Mouse (Mus musculus) cerebellum, adult 9-11 months (tissue): Measurements from ENCODE around the gene Sgk1.
A peak's percentile ranks its signal among the peaks of the same experiment; 100 is the strongest.

Experiments
- DNase-seq: peaks from one replicate; pipeline ENCODE4 v3.0.0; 2022

The Sgk1 gene

DNA sequence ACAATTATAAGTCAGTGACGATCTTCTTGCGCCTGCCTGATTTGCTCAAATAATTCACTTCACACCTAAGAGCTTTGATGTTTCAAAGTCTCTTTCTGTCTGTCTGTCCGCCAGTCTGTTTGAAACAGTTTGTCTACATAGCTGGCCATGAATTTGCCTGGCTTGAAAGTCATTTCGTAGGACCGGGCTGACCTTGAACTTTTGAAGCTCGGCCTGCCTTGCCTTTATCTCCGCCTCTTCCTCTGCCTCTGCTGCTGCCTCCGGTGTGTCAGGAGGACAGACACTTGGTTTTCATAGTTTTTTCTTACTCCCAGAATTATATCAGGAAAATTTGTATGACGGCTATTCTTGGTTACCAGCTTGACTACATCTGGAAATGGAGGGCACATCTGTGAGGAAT is 96.4 kb downstream of the Sgk1 start:
- DNase-seq, result no peak

DNA sequence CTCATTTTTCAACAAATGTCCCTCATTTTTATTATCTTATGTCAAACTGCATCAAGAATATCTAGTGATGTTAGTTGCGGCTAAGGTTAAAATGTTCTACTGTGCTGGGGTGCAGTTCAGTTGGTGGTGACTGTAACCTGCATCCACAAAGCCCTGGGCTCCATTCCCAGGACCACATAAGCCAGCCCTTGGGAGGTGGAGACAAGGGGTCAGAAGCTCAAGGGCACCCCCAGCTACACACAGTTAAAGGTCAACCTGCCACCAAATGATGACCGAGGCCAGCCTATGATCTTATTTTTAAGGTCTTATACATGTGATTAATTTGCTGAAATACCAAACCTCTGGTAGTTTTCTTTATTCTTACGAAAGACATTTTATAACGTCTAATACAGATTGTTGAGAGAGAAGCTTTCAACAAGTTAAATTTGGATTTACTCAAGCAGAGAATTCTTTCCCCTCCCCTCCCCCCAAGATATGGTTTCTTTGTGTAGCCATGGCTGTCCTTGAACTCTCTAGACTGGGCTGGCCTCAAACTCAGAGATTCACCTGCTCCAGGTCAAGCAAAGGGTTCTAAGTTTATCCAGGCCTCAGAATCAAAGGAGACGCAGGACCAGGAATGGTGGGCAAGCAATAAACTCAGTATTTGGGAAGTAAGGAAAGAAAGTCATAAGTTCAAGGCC is 97.4 kb downstream of the Sgk1 start:
- DNase-seq, result no peak

DNA sequence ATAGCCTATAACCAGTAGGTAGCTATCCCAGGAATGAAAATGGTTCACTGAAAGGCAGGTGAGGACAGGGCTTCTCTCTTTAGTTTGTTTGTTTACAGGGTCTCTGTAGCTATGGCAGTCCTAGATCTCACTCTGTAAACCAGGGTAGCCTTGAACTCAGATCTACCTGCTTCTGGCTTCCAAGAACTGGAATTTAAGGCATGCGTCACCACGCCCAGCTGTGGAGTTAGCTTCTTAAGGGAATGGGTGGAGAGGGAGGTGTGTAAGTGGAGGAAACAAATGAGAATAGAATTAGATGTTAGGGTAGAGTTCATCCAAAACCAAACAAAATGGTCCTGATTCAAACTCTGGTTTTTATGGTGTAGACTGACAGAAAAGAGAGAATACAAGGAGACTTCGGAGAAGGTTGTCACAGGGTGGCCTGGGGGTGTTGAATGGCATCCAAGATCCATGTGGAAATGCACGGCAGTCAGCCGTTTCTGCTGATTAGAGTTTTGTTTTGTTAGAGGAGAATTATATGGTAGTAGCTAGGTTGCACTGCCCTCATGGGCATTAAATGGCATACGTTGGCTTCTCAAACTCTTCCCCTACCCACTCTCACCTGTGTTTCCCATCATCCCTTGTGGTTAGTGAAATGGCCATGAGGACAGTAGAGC is 98.9 kb downstream of the Sgk1 start:
- DNase-seq, result no peak

DNA sequence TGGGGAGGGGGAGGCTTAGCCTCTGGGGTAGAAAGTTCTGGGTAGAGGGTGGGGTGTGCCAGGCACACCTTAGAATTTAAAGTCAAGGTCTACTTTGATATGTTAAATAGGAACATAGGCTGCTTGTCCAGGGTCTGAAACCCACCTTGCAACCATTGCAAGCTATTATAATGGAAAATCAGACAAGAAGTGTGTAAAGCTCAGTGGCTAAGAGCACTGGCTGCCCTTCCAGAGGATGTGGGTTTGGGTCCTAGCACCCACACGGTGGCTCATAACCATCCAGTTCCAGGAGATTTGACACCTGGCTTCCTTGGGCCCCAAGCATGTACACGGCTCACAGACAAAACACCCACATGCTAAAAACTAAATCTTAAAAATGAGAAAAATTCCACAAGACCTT is 100.3 kb downstream of the Sgk1 start:
- no peak for DNase-seq

DNA sequence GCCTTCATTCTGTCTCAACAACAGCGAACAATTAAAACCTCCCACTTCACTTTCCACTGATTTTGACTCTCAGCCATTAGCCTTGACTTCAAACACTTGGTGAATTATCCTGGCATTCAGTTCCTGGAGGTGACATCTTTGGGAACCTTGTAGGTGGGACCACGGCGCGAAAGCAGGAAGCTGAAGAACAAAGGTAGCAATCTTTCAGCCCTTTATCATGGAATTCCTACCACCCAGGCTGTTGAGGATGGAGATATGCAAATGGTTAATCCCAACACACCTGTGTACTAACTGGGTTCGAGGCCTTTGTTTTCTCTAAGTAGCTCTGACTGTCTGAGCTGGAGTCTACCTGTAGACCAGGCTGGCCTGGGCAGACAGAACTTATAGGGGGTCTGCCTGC is 106.5 kb downstream of the Sgk1 start:
- no peak for DNase-seq

DNA sequence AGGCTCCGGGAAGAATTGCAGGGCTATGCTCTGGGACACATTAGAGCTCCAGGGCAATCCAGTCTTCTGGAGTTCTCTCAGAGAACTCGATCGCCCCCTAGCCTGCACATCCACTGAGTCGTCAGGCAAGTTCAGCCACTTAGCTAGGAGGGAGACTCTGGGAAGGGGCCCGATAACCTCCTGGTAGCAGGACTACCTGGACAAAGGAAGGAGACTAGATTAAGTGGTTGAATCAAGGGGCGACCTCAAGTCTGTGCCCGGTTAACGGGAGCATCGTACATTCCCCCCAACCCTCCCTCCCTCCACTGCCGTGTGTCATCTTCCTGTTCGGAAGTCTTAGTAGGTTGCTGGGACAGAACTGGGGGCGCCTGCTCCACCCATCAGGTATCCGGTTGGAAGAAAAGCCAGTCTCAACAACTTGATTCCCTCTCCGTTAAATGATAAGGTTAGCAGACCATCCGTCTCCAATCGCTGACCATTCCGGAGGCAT is 109.4 kb downstream of the Sgk1 start:
- peak; percentile 82 for DNase-seq

DNA sequence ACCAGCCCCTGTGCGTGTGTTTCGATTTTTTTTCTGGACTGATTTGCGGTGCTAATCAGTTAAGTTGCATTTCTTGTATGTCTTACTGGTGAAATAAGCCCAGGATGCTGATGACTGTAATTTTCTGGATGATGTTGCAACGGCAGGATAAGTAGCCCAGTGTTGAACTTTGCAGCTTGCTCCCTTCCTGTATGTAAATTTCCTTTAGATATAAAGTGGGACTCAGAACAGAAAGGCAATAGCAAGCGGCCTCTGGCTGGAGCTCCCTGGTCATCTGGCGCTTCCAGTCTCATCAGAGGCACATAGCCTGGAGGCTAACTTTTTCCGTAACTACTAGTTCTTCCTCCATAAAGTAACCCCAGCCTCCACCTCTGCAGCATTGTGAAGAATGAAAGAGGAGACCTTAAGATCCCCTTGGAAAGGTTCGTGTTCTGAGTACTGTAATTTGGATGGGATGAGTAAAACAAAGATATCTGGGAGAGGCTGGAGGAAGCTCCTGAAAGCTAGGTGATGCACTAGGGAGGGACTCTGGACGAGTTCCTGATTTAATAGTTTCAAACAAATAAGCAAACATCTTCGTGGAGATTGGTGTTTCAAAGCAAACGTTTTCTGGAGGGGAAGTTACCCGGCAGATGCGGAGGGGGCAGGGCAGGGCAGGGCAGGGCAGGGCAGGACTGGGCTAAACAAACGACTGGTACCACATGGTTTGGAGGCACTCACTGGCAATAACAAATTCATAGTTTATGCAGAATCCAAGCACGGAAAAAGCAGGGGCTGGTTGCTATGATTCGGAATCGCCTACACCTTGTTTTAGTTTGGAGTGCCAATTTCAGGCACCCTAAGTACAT is 110.2 kb downstream of the Sgk1 start:
- peak; percentile 38 for DNase-seq

DNA sequence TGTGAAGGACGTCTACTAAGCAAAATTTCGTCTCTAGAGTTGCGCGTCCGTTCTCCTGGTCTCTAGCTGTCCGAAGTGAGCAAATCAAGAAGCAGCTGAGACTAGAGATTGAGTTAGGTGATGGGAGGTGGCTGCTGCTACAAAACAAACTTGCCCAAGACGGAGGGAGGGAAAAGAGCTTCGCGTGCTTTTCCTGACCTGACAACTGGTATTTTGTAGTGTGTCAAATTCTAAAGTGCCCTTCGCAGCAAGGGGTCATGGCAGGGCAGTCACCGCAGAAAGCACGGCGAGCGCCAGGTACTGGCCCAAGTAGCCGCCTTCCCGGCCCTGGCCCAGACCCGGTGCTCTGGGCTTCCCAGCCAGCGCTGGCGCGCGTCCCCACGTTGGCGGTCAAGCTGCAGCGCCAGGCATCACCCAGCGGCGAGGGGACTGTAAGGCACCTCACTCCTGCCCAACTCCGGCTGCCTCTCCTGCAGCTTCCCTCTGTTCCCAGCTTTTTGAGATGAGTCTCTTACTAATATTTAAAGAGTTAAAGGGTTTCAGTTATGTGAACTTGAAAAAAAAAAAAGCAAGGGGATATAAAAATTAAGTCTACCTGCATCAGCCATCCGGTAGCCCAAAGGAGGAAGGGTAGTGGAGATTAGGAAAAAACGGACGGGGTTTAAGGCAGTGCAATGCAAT is 111.0 kb downstream of the Sgk1 start:
- DNase-seq, result peak; percentile 91

DNA sequence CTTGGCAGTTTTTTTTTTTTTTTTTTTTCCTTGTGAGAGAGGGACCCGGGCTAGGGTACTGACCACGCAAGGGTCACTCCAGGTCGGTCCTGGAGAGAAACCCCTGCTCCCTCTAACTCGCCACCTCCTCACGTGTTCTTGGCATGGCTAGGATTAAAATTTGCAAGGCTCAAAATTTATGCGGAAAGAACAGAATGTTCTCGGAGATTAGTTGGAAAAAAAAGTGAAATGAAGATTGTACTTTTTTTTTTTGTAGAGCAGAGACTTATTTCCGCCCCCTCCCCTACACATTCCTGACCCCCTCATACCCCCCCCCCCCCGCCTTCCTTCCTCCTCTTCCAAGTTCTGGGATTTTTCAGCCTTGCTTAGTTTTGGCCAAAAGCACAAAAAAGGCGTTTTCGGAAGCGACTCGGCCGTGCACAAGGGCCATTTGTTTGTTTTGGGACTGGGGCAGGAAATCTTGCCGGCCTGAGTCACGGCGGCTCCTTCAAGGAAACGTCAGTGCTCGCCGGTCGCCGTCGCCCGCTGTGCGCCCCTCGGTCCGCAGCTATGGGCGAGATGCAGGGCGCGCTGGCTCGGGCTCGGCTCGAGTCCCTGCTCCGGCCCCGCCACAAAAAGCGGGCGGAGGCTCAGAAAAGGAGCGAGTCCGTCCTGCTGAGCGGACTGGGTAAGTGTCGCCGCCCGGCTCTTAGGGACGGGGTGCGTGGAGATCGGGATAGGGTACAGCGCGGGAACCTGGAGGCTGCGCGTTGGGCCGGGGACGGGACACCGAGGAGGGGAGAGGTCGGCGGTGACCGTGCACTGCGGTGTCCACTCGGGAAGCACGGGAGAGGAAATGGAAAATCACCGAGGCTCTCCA is 111.8 kb downstream of the Sgk1 start:
- peak; percentile 45 for DNase-seq

DNA sequence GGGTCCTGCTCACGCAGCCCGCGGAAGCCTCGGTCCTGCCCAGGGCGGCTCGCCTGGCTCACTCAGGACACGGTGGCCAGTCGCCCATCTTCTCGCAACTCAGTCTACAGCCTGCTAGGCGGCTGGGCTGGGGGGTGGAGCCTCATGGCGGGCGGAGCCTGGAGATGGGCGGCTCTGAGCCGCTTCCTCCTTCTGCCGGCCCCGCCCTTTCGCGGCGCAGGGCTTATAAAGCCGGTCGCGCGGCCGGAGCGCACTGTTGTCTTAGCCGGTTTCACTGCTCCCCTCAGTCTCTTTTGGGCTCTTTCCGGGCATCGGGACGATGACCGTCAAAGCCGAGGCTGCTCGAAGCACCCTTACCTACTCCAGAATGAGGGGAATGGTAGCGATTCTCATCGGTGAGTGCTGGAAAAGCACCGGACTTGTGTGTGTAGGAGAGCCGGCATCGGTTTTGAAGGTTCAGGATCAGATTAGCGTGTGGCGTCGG is 112.5 kb downstream of the Sgk1 start:
- DNase-seq, result peak; percentile 96

DNA sequence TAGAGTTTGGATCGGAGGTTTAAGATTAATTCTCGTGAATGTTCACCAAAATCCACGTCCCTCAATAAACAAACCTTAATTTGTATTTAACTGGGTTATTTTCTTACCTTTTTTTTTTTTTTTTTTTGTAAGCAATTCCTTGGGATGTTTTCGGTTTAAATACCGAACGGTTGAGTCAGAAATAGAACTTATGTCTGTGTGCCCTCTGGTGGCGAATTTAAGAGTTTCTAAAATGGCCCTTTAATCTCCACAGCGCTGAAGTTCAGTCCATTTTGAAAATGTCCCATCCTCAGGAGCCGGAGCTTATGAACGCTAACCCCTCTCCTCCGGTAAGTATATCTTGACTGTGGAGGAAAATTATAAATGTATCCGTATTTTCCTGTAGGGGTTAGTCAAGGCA is 113.2 kb downstream of the Sgk1 start:
- DNase-seq, result peak; percentile 66

DNA sequence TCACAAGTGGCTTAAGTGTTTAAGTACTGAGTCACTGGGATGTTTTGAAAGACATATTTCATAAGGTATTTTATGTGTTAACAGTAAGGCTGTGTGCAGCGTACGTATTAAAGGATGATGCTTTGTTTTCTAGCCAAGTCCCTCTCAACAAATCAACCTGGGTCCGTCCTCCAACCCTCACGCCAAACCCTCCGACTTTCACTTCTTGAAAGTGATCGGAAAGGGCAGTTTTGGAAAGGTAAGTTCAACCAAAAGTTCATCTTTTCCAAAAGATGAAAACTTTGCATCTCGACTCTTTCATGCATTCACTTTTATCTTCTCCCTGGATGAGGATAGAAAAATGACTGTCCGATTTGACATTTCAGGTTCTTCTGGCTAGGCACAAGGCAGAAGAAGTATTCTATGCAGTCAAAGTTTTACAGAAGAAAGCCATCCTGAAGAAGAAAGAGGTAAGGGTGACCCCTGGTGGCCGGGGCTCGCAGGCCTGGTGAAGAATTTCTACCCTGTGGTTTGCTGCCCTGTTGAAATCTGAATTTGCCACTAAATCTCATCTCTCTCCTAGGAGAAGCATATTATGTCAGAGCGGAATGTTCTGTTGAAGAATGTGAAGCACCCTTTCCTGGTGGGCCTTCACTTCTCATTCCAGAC is 113.8 kb downstream of the Sgk1 start:
- DNase-seq, result peak; percentile 62

DNA sequence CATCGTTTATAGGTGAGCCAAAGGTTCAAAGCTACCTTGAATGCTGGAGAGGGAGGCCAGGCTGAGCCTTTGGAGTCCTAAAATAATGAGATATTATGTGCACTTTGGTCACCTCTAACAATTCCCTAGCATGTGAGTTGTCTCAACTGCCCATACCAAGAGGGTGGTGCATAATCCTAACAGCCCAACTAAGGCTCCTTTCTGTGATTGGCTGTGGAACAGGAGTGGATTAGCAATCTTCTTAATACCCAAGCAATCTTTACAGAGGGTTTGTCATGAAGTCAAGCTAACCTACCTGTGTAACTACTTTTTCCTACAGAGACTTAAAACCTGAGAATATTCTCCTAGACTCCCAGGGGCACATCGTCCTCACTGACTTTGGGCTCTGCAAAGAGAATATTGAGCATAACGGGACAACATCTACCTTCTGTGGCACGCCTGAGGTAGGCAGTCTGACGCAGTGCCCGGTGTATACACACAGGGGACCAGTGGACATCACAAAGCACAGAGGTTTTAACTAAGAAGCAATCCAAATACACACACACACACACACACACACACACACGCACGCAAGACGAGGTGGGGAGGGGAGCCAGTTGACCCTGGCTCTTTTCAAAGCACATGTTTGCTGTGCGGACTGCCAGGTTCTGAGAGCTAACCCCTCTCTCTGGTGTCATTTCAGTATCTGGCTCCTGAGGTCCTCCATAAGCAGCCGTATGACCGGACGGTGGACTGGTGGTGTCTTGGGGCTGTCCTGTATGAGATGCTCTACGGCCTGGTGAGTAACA is 114.9 kb downstream of the Sgk1 start:
- no peak for DNase-seq

DNA sequence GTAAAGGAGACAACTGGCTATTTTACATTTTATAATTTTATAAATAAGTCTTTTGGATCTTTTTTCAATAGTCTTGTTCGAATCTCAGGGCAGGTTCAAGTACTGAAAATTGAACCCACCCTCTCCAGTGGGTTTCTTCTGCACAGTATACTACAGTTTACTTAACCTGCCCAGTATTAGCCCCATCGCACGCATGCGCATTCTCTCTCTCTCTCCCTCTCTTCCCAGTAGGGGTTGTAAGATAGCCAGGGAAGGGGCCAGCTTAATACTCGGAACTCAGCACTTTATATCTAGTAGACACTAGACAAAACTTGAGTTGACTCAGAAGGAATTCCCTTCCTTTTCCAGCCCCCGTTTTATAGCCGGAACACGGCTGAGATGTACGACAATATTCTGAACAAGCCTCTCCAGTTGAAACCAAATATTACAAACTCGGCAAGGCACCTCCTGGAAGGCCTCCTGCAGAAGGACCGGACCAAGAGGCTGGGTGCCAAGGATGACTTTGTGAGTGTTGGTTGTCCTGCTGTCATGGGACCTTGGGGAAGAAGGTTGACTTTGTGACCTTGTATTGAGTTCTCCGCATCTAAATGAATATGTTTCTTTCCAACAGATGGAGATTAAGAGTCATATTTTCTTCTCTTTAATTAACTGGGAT is 115.7 kb downstream of the Sgk1 start:
- no peak for DNase-seq

DNA sequence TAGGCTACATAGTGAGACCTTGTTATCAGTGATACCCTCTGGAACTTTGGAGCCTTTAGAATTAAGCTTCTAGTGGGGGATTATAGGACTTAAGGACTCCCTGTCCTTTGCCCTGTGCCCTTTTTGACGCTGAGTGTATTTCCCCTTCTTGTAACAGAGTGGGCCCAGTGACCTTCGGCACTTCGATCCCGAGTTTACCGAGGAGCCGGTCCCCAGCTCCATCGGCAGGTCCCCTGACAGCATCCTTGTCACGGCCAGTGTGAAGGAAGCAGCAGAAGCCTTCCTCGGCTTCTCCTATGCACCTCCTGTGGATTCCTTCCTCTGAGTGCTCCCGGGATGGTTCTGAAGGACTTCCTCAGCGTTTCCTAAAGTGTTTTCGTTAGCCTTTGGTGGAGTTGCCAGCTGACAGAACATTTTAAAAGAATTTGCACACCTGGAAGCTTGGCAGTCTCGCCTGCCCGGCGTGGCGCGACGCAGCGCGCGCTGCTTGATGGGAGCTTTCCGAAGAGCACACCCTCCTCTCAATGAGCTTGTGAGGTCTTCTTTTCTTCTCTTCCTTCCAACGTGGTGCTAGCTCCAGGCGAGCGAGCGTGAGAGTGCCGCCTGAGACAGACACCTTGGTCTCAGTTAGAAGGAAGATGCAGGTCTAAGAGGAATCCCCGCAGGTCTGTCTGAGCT is 116.7 kb downstream of the Sgk1 start:
- no peak for DNase-seq

DNA sequence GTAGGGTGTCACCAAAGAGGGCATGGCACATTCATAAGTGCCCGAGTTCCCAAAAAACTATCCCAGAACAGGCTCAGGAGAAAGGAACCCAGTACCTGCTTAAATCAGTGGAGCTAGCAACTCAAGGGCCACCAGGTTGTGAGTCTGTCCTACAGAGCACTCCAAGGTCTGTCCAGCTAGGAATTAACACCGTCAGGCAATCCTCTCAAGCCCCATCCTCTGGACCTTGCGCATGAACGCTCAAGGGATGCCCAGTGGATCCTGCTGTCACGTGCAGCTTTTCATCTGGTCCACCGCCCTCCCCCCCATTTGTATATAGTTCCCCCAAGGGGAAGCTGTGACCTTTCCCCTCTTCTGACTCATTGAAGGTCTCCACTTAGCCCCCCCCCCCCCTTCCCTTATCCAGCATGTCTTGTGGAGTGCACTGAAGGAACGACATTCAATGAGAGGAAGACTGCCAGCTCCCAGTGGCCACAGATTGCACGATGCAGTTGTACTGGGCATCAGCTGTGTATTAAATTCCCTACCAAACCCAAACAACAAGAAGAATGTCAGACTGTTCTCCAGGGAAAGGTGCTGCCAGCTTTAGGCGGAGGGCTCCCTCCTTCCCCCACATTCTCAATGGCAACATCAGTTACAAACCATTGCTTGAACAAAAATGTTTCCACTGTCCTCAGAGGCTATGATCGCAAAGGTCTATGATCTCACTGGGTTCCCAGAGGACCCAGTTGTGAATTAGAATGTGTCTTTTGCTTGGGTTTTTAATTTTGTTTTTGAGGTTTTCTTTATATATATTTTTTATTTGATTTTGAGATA is 118.7 kb downstream of the Sgk1 start:
- DNase-seq, result no peak

DNA sequence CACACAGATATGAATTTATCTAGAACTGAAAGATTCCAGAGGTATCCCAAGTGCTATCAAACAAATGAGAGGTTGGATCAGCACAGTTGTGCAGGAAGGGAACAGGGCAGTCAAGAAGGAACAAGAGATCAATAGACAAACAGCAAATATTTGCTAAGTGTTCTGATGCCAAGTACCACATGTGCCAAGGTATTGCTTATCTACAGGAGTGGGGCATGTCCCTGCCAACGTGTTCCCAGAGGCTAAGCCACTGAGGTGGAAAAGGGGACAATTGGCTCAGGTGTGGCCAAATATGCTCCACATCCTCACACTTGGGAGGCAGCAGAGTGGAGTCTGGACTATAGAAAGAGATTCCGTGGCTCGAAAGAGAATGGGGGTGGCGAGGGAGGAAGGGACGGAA is 119.6 kb downstream of the Sgk1 start:
- no peak for DNase-seq

DNA sequence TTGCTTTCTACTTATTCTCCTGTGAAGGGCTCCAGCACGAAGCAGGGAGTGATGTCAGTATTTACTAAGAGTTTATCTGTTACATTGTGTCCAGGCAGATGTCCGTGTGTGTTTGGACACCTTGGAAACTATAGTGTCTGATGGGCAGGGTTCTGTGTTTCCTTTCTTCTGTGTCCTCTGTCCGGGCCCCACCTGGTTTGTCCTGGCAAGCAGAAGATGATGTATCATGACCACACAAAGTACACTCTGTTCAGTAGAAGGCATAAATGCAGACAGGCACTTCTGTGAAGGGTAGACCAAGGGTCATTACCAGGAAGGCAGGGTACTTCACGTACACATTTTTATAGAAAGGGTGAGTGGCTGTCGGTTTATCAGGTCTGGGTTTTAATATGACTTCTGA is 122.8 kb downstream of the Sgk1 start:
- no peak for DNase-seq
